Mouse (Mus musculus) thymus, adult 2 months (tissue): ENCODE data around the gene Ppm1j.
A peak's percentile ranks its signal among the peaks of the same experiment; 100 is the strongest.

ENCODE experiments used
- CTCF ChIP-seq: fragments of 200-500 bp; IDR thresholded peaks from 2 replicates; pipeline ENCODE4 v1.5.1; 2012; ENCODE audit warnings: mild to moderate bottlenecking, control low read depth, low read length, moderate library complexity, borderline replicate concordance; ENCODE audit not compliant: control insufficient read depth, poor library complexity, insufficient read depth; ENCODE audit errors: extremely low read depth
- POLR2A ChIP-seq: fragments of 200-500 bp; IDR thresholded peaks from 2 replicates; pipeline ENCODE4 v1.6.1; 2012; ENCODE audit warnings: mild to moderate bottlenecking, low read length, control low read depth, moderate library complexity; ENCODE audit not compliant: control insufficient read depth, poor library complexity, insufficient read depth; ENCODE audit errors: extremely low read depth

DNA sequence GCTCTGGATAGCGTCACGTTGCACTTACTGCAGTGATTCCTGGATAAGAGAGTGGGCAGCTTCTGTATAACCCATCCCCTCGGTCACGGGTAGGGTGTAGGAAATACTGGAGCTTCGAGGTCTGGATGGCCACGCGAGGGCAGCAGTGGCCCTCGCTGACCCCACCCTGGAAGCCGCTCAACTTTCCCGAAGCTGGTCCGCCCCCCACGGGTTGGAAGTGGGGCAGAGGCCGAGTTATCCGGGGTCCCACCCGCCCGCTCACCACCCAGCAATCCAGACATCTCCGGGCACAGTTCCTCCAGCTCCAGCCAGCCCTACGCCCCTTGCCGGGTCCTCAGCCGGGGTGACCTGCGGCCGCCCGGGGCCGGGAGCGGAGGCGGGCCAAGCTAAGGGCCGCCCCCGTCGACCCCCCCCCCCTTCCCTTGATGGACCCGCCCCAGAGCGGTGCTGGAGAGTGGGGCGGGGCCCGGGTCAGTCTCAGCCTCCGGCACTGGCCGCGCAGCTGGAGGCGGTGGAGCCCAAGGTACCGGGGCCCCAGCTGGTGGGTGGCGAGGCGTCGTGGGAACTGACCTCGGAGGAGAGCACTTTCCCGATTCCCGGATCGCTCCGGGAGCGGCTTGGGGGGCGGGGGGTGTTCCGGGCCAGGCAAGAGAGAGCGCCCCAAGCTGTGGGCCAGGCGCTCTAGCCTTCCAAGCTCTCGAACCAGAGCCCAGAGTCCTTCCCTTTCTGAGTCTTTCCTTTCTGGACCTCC is 7.9 kb downstream of the Ppm1j start:
- peak; percentile 53; the same call in 1 of the 2 replicates for TF ChIP-seq CTCF
- TF ChIP-seq POLR2A: 0 out of 2 replicates have a peak, but pooled peaks have one; percentile 12
